Mouse (Mus musculus) CH12.LX (cell line): ENCODE measurements around the gene Magi2. TPM values are rescaled to one million over a fixed set of nuclear protein-coding genes. Genes with fewer than 3 reads are reported as not detected.

Experiments
- DNase-seq: peaks from one replicate; pipeline ENCODE4 v3.0.0-alpha.2; 2013; ENCODE audit errors: extremely low read depth
- H3K27ac ChIP-seq: 2 replicates; pipeline ENCODE4 v1.5.1; 2012; ENCODE audit warnings: low read depth, mild to moderate bottlenecking, control low read depth, moderate library complexity; ENCODE audit not compliant: insufficient read depth
- H3K27me3 ChIP-seq: replicated peaks from 2 replicates; pipeline ENCODE3; 2012; ENCODE audit warnings: inconsistent platforms
- H3K36me3 ChIP-seq, 2 experiments: replicated peaks in 1 of 2; 2 replicates each; pipeline versions ENCODE3 to v1.6.1; 2012; ENCODE audit warnings: inconsistent platforms in 1 of 2, low read length in 1 of 2, mild to moderate bottlenecking in 1 of 2, mixed read lengths in 1 of 2, moderate library complexity in 1 of 2; ENCODE audit not compliant: control insufficient read depth in 1 of 2, insufficient read depth in 1 of 2
- H3K4me1 ChIP-seq, 2 experiments: 2 replicates each; pipeline ENCODE4 v1.6.1; 2012; ENCODE audit warnings: inconsistent platforms in 1 of 2, moderate library complexity in 1 of 2; ENCODE audit not compliant: insufficient read depth in 2 of 2, control insufficient read depth in 1 of 2
- H3K4me2 ChIP-seq: 2 replicates; pipeline ENCODE4 v1.6.1; 2012; ENCODE audit warnings: low read depth, mild to moderate bottlenecking, control low read depth; ENCODE audit not compliant: poor library complexity, insufficient read depth, severe bottlenecking
- H3K4me3 ChIP-seq, 3 experiments: fragments of 150-350 bp in 1 of 3; sonication (generic) in 1 of 3; replicated peaks in 1 of 3; 2 replicates each; pipeline versions ENCODE3 to v1.5.1; 2011 to 2012; ENCODE audit warnings: low read depth in 2 of 3, low read length in 2 of 3, mild to moderate bottlenecking in 2 of 3, moderate library complexity in 2 of 3, control low read depth in 1 of 3, improper control_type of control experiment in 1 of 3, inconsistent platforms in 1 of 3, mixed read lengths in 1 of 3; ENCODE audit not compliant: poor library complexity in 1 of 3
- H3K79me2 ChIP-seq: replicated peaks from 2 replicates; pipeline ENCODE4 v1.6.1; 2012; ENCODE audit warnings: mild to moderate bottlenecking, moderate library complexity; ENCODE audit not compliant: control insufficient read depth, poor library complexity, insufficient read depth, severe bottlenecking; ENCODE audit errors: extremely low read depth
- H3K9ac ChIP-seq: 2 replicates; pipeline ENCODE4 v1.6.1; 2012; ENCODE audit warnings: low read depth, mild to moderate bottlenecking, control low read depth, moderate library complexity; ENCODE audit not compliant: insufficient read depth
- H3K9me3 ChIP-seq: replicated peaks from 2 replicates; pipeline ENCODE3; 2012; ENCODE audit warnings: low read length, inconsistent platforms, mixed read lengths
- BHLHE40 ChIP-seq: IDR thresholded peaks from 2 replicates; pipeline ENCODE4 v1.6.1; 2011; ENCODE audit warnings: mild to moderate bottlenecking, low read depth, low read length, improper control_type of control experiment
- CTCF ChIP-seq, 2 experiments: IDR thresholded peaks in 1 of 2; conservative IDR thresholded peaks in 1 of 2; 2 replicates each; pipeline ENCODE4 v1.5.1; 2011 to 2012; ENCODE audit warnings: low read depth in 2 of 2, low read length in 2 of 2, improper control_type of control experiment in 1 of 2, inconsistent platforms in 1 of 2, mild to moderate bottlenecking in 1 of 2, moderate library complexity in 1 of 2
- E2F4 ChIP-seq: IDR thresholded peaks from 2 replicates; pipeline ENCODE4 v1.6.1; 2011; ENCODE audit warnings: low read depth, low read length, improper control_type of control experiment; ENCODE audit not compliant: insufficient replicate concordance
- ELF1 ChIP-seq: IDR thresholded peaks from 2 replicates; pipeline ENCODE4 v1.6.1; 2014; ENCODE audit warnings: low read depth, mild to moderate bottlenecking, inconsistent platforms, low read length, improper control_type of control experiment
- ETS1 ChIP-seq: conservative IDR thresholded peaks from 2 replicates; pipeline ENCODE4 v1.6.1; 2012; ENCODE audit warnings: low read depth, mild to moderate bottlenecking, inconsistent platforms, low read length, improper control_type of control experiment, moderate library complexity
- HCFC1 ChIP-seq: IDR thresholded peaks from 2 replicates; pipeline ENCODE4 v1.6.1; 2012; ENCODE audit warnings: low read depth, mild to moderate bottlenecking, inconsistent platforms, low read length, improper control_type of control experiment
- JUN ChIP-seq: IDR thresholded peaks from 2 replicates; pipeline ENCODE4 v1.6.1; 2011; ENCODE audit warnings: low read depth, mild to moderate bottlenecking, low read length, improper control_type of control experiment, moderate library complexity; ENCODE audit not compliant: insufficient read depth
- JUND ChIP-seq: conservative IDR thresholded peaks from 2 replicates; pipeline ENCODE4 v1.6.1; 2011; ENCODE audit warnings: low read depth, low read length, improper control_type of control experiment
- MAFK ChIP-seq: IDR thresholded peaks from 2 replicates; pipeline ENCODE4 v1.6.1; 2011; ENCODE audit warnings: low read length, improper control_type of control experiment; ENCODE audit not compliant: insufficient replicate concordance
- MEF2A ChIP-seq: IDR thresholded peaks from 2 replicates; pipeline ENCODE4 v1.6.1; 2014; ENCODE audit warnings: low read depth, mild to moderate bottlenecking, inconsistent platforms, low read length, improper control_type of control experiment, borderline replicate concordance
- MXI1 ChIP-seq: IDR thresholded peaks from 2 replicates; pipeline ENCODE4 v1.6.1; 2011; ENCODE audit warnings: mild to moderate bottlenecking, low read depth, low read length, improper control_type of control experiment
- MYC ChIP-seq: IDR thresholded peaks from 2 replicates; pipeline ENCODE4 v1.6.1; 2011; ENCODE audit warnings: low read depth, mild to moderate bottlenecking, improper control_type of control experiment, low read length
- NRF1 ChIP-seq: IDR thresholded peaks from 2 replicates; pipeline ENCODE4 v1.6.1; 2014; ENCODE audit warnings: low read depth, mild to moderate bottlenecking, inconsistent platforms, low read length, improper control_type of control experiment, moderate library complexity
- PAX5 ChIP-seq: IDR thresholded peaks from 2 replicates; pipeline ENCODE4 v1.6.1; 2012; ENCODE audit warnings: low read length, inconsistent platforms, mixed read lengths
- RCOR1 ChIP-seq: conservative IDR thresholded peaks from 2 replicates; pipeline ENCODE4 v1.6.1; 2012; ENCODE audit warnings: low read depth, mild to moderate bottlenecking, inconsistent platforms, low read length, improper control_type of control experiment
- TBP ChIP-seq: conservative IDR thresholded peaks from 2 replicates; pipeline ENCODE4 v1.6.1; 2011; ENCODE audit warnings: low read depth, low read length, improper control_type of control experiment
- USF2 ChIP-seq: conservative IDR thresholded peaks from 2 replicates; pipeline ENCODE4 v1.6.1; 2011; ENCODE audit warnings: low read depth, low read length, improper control_type of control experiment
- ZC3H11A ChIP-seq: IDR thresholded peaks from 2 replicates; pipeline ENCODE4 v1.6.1; 2012; ENCODE audit warnings: low read depth, mild to moderate bottlenecking, inconsistent platforms, low read length, improper control_type of control experiment
- ZNF384 ChIP-seq: IDR thresholded peaks from 2 replicates; pipeline ENCODE4 v1.6.1; 2012; ENCODE audit warnings: low read depth, low read length, improper control_type of control experiment, inconsistent platforms
- dilution Hi-C: fragments of 300-500 bp; cut with MboI; formaldehyde crosslinking; loops from 2 replicates; pipeline ENCODE4 v1.14.3; 2020; ENCODE audit warnings: low sequenced_read_pairs; ENCODE audit not compliant: extremely low pct_unique_long_range_greater_than_20kb, extremely low pct_ligation_motif_present
- in situ Hi-C: fragments of 300-500 bp; cut with MboI; formaldehyde crosslinking; loops from 3 replicates; pipeline ENCODE4 v1.14.3; 2019; ENCODE audit warnings: low sequenced_read_pairs, low pct_ligation_motif_present, low pct_unique_long_range_greater_than_20kb, mixed read lengths
- polyA plus RNA-seq: library from polyadenylated mRNA; unstranded; fragments of >175 nt; gene quantifications from 2 replicates; pipeline ENCODE4 v1.2.1, GENCODE M21; 2012; ENCODE audit warnings: low read depth; ENCODE audit not compliant: insufficient read length
- total RNA-seq, 2 experiments: library from RNA; depleted of rRNA; stranded (reverse); fragments of 300-350 nt in 1 of 2; fragments of >200 nt in 1 of 2; gene quantifications; 2 replicates each; pipeline ENCODE4 v1.2.3; 2012 to 2014

The Magi2 gene
- total and polyA plus RNA-seq, 3 experiments, result 0.37 to 0.63 (median 0.42) TPM

DNA sequence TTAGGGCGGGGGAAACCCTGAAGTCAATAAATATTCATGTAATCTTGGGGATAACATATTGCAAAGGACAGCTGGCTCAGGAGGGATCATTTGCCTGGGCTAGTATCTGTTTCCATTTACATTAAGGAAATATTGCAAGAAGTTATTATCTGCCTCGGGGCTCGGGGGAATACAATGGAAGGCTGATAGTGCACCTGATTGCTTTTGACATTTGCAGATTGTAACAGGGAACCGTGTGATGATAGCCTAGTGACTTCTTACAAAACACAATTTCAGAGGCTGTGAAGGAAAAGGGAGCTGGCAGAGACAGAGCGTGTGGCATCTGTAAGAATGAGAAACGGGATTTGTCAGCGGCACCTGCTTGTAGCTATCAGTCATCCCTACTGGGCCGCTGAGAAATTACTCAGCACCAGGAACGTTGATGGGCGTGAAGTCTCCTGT lies 1356.2 kb downstream of the Magi2 start:
- Histone ChIP-seq H3K9me3 (no peaks in the 10 kb centered on the region), H3K9ac (no peak overlapping the region), H3K79me2 (no peaks in the 10 kb centered on the region), H3K36me3 (no peaks in the 10 kb centered on the region), H3K27ac (no peak overlapping the region), H3K27me3 (no peaks in the 10 kb centered on the region), H3K4me3 (no peak overlapping the region), H3K4me1 (peaks cover 0 to 10% of the 10 kb centered on the region in 2 experiments; a peak in 1 of 4 replicates), H3K4me2 (no peak overlapping the region)
- no peak for DNase-seq
- dilution Hi-C loops (no loop called here), in situ Hi-C loops (no loop called here)
- no peak for TF ChIP-seq MAFK
- TF ChIP-seq MYC, result no peak
- no peak for TF ChIP-seq RCOR1
- TF ChIP-seq HCFC1, result no peak

DNA sequence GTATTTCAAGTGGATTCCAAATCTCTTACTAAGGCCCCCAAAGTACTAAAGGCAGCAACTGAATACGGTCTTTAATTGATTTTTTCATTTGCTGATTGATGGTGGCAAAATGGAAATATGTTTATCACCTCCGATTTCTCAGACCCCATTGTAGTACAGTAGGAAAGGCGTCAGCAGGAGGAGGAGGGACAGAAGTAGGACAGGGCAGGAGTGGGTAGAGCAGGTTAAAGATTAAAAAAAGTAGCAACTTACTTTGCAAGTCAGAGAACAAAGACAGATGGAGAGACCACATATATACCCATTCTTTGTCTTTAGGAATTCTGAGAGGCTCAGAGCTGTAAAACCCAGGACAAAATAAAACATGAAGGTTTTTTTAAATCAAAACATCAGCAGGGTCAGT lies 1356.8 kb downstream of the Magi2 start:
- no peaks in the 10 kb centered on the region for H3K36me3 ChIP-seq
- no peaks in the 10 kb centered on the region for H3K79me2 ChIP-seq
- no peaks in the 10 kb centered on the region for H3K27me3 ChIP-seq
- no peak overlapping the region for H3K4me3 ChIP-seq
- H3K9me3 ChIP-seq, result no peaks in the 10 kb centered on the region
- dilution Hi-C loops (no loop called here), in situ Hi-C loops (no loop called here)
- H3K9ac ChIP-seq, result no peak overlapping the region
- no peak overlapping the region for H3K4me2 ChIP-seq
- H3K27ac ChIP-seq, result no peak overlapping the region
- peaks cover 0 to 10% of the 10 kb centered on the region in 2 experiments; a peak in 1 of 4 replicates for H3K4me1 ChIP-seq
- no peak for DNase-seq
- TF ChIP-seq BHLHE40 (no peak), JUND (no peak), ELF1 (no peak), ZC3H11A (no peak), MEF2A (no peak), NRF1 (no peak), PAX5 (no peak), TBP (no peak), E2F4 (no peak), USF2 (no peak), ZNF384 (no peak), CTCF (conservative IDR thresholded peaks at IDR 0.05 in 1 of 2, IDR thresholded peaks at IDR 0.05 in 1 of 2; ENCODE audit: low read depth in 2 of 2, low read length in 2 of 2) (no peak), ETS1 (no peak), MXI1 (no peak), JUN (no peak), HCFC1 (no peak)
